Comparison of ENCODE assay signal across 8 mouse cellular contexts in genomic region chr1:151426947-151427600, GRCm38 (mm10). TPM values are rescaled to one million over a fixed set of nuclear protein-coding genes. Genes with fewer than 3 reads are reported as not detected.
DNase-seq lines count a peak whose midpoint lies in the region; ATAC-seq and TF ChIP-seq lines count a peak whose summit lies in the region.

No protein-coding gene starts in this region.

- no peak for TF ChIP-seq POLR2A in lung, adult 2 months (IDR thresholded peaks at IDR 0.05; ENCODE audit: borderline replicate concordance, extremely low read depth, low read depth, low read length)

- peak overlapping the region; percentile 59; the same call in 1 of the 2 replicates for H3K27ac ChIP-seq in heart, postnatal 0 days (ENCODE audit: low read depth)

- no peak for ATAC-seq in heart, postnatal 0 days (ENCODE audit: insufficient read depth, low read depth)

- H3K36me3 ChIP-seq in heart, postnatal 0 days (replicated peaks; ENCODE audit: control insufficient read depth, insufficient read depth, low read length), result 0 out of 2 replicates have a peak, but pooled peaks cover 4% of the 10 kb centered on the region

- peaks cover 12% of the 10 kb centered on the region for H3K4me1 ChIP-seq in heart, postnatal 0 days (ENCODE audit: control insufficient read depth, insufficient read depth)
- H3K4me1 ChIP-seq in lung, adult 2 months (ENCODE audit: control insufficient read depth, insufficient read depth, low read length), result no peaks in the 10 kb centered on the region; the same call in none of the 2 replicates

- peak; percentile 74 for DNase-seq in heart, adult 11 months
- DNase-seq in heart, postnatal 4 days, result no peak
- peak; percentile 42 for DNase-seq in adipocyte (ENCODE audit: low spot score)
- no peak for DNase-seq in heart, postnatal 0 days (ENCODE audit: low spot score)
- no peak for DNase-seq in lung, adult 2 months
- peak; percentile 65 for DNase-seq in yolk sac, embryonic 10.5 days (ENCODE audit: low spot score)
- no peak for DNase-seq in cerebellum, postnatal 4 days (ENCODE audit: low spot score in 2 of 2)
- no peak for DNase-seq in left cerebral cortex, postnatal 36 days (ENCODE audit: low spot score in 2 of 2)

- whole genome bisulfite sequencing in heart, postnatal 0 days, result 9% methylated on average over 7 of the region's 7 CpGs
- WGBS in lung, adult 2 months, result 16% methylated on average over 7 of the region's 7 CpGs

- H3K4me2 ChIP-seq in heart, postnatal 0 days (ENCODE audit: low read depth, low read length), result peak overlapping the region; percentile 60

- peak overlapping the region; percentile 91 for H3K4me3 ChIP-seq in heart, postnatal 0 days (ENCODE audit: low read depth, low read length)
- peak overlapping the region; percentile 63 for H3K4me3 ChIP-seq in lung, adult 2 months (replicated peaks; ENCODE audit: extremely low read depth, low read depth, low read length)

- no peak for TF ChIP-seq EP300 in heart, postnatal 0 days (IDR thresholded peaks at IDR 0.05; ENCODE audit: low read depth)

- H3K9ac ChIP-seq in heart, postnatal 0 days (replicated peaks; ENCODE audit: low read depth, low read length), result peak overlapping the region; percentile 70

- no peaks in the 10 kb centered on the region for H3K27me3 ChIP-seq in heart, postnatal 0 days (ENCODE audit: control insufficient read depth, insufficient read depth, low read length)

- no peaks in the 10 kb centered on the region for H3K9me3 ChIP-seq in heart, postnatal 0 days (replicated peaks; ENCODE audit: control insufficient read depth, low read length)

- no peak for TF ChIP-seq CTCF in heart, postnatal 0 days (IDR thresholded peaks at IDR 0.05; ENCODE audit: low read depth)
- TF ChIP-seq CTCF in lung, adult 2 months (IDR thresholded peaks at IDR 0.05; ENCODE audit: insufficient read depth, low read length), result no peak

- intact Hi-C loops in left cerebral cortex, postnatal 36 days (cut with DNase I), result no loop called here

RNA-seq across cellular contexts. Expression of gene Swt1, which starts 1.2 kb away (rescaled TPM):
- 1 to 10 TPM; 7.0 to 8.7 TPM for total RNA-seq in heart, postnatal 4 days (2021)
- total RNA-seq in heart, postnatal 0 days (2014; rRNA removed; ENCODE audit: low replicate concordance), result 2.9 and 18.1 TPM in 2 replicates
- 15.9 TPM in 2 replicates for polyA plus RNA-seq in heart, postnatal 0 days (2015; fragmentation: Nextera tagmentation; extraction: Ambion mirVana)
- 12.2 and 14.2 TPM in 2 replicates for polyA plus RNA-seq in lung, adult 2 months (2012; rRNA removed)
- 10 to 100 TPM; 10.5 to 15.2 TPM for total RNA-seq in left cerebral cortex, postnatal 36 days (2021)

RNA-seq across cellular contexts. Expression of gene Trmt1l, which starts 1.3 kb away (rescaled TPM):
- total RNA-seq in heart, postnatal 4 days (2021), result 10 to 100 TPM; 10.7 to 10.8 TPM
- total RNA-seq in heart, postnatal 0 days (2014; rRNA removed; ENCODE audit: low replicate concordance), result 10.7 and 12.7 TPM in 2 replicates
- polyA plus RNA-seq in heart, postnatal 0 days (2015; fragmentation: Nextera tagmentation; extraction: Ambion mirVana), result 24.2 and 26.8 TPM in 2 replicates
- 13.2 and 13.8 TPM in 2 replicates for polyA plus RNA-seq in lung, adult 2 months (2012; rRNA removed)
- 10 to 100 TPM; 24.1 to 33.0 TPM for total RNA-seq in left cerebral cortex, postnatal 36 days (2021)

Comparison
In these comparisons a context has a peak if more than half of its experiments do, and no peak if none do; other contexts are left out.
1. DNase-seq: peak in heart, adult 11 months (single experiment), adipocyte (single experiment) and yolk sac, embryonic 10.5 days (single experiment); none in heart, postnatal 4 days (single experiment), heart, postnatal 0 days (single experiment), lung, adult 2 months (single experiment), cerebellum, postnatal 4 days (0 of 2) and left cerebral cortex, postnatal 36 days (0 of 2).